Mouse (Mus musculus): Measurements from ENCODE around the gene Elavl1. TPM values are rescaled to one million over a fixed set of nuclear protein-coding genes. Genes with fewer than 3 reads are reported as not detected.

Gene Elavl1
- polyA plus RNA-seq, 1 experiment from 2014 or later = 245 TPM

- no peaks in the 10 kb centered on the region for H3K9me3 ChIP-seq (ENCODE audit: control insufficient read depth, low read length)
- H3K27me3 ChIP-seq (replicated peaks; ENCODE audit: control insufficient read depth, insufficient read depth, low read length) = no peaks in the 10 kb centered on the region
- under 1% methylated on average over 68 of the region's 71 CpGs for WGBS
- peak within 1 kb of the TSS; percentile 94 for H3K4me2 ChIP-seq (ENCODE audit: low read length)
- peaks cover 16% of the 10 kb centered on the region for H3K36me3 ChIP-seq (ENCODE audit: control insufficient read depth, insufficient read depth, low read length)
- peak within 1 kb of the TSS; percentile 90 for H3K4me3 ChIP-seq (ENCODE audit: low read depth, low read length)
- peak within 1 kb of the TSS; percentile 88 for H3K27ac ChIP-seq (ENCODE audit: low read depth)
- peaks cover 20% of the 10 kb centered on the region for H3K4me1 ChIP-seq (replicated peaks; ENCODE audit: control insufficient read depth, insufficient read depth, low read length)
- peak; percentile 93 for ATAC-seq (replicated peaks; ENCODE audit: low FRiP score, low TSS enrichment, low read depth)
- peak; percentile 99 for DNase-seq (ENCODE audit: low spot score)
- peak within 1 kb of the TSS; percentile 53 for H3K9ac ChIP-seq (ENCODE audit: low read length)
Observed at GRCm38 (mm10) chr8:4238434-4239192, 86.6 kb downstream of the Elavl1 start, which contains the start of the genes Map2k7 and Gm49320. Gene Map2k7, plus strand, starts transcription at chr8:4238740. Gene Gm49320, plus strand, starts transcription at chr8:4238865.

- ATAC-seq (replicated peaks; ENCODE audit: low FRiP score, low TSS enrichment, low read depth) (peak; percentile 8; the same call in 1 of the 2 replicates), DNase-seq (ENCODE audit: low spot score) (no peak)
- WGBS = 21% methylated on average over 15 of the region's 15 CpGs
- peak overlapping the region; percentile 53 for H3K9ac ChIP-seq (ENCODE audit: low read length)
- peaks cover 10% of the 10 kb centered on the region for H3K36me3 ChIP-seq (ENCODE audit: control insufficient read depth, insufficient read depth, low read length)
- no peaks in the 10 kb centered on the region for H3K27me3 ChIP-seq (replicated peaks; ENCODE audit: control insufficient read depth, insufficient read depth, low read length)
- peak overlapping the region; percentile 88 for H3K27ac ChIP-seq (ENCODE audit: low read depth)
- no peaks in the 10 kb centered on the region for H3K9me3 ChIP-seq (ENCODE audit: control insufficient read depth, low read length)
- peak overlapping the region; percentile 54 for H3K4me2 ChIP-seq (ENCODE audit: low read length)
- peak overlapping the region; percentile 90 for H3K4me3 ChIP-seq (ENCODE audit: low read depth, low read length)
- peaks cover 20% of the 10 kb centered on the region for H3K4me1 ChIP-seq (replicated peaks; ENCODE audit: control insufficient read depth, insufficient read depth, low read length)
Observed at GRCm38 (mm10) chr8:4237814-4238433, 87.3 kb downstream of the Elavl1 start.

Other genes starting within 250 kb of the Elavl1 start
- gene Cd209f, start 219.6 kb downstream of the Elavl1 start, polyA plus RNA-seq (2014; fragmentation: Nextera tagmentation; extraction: Ambion mirVana) = not detected in 2 replicates
- not detected in 2 replicates for gene Cd209g, start 191.3 kb downstream of the Elavl1 start, polyA plus RNA-seq (2014; fragmentation: Nextera tagmentation; extraction: Ambion mirVana)
- 20.2 and 21.2 TPM in 2 replicates for gene Evi5l, start 158.8 kb downstream of the Elavl1 start, polyA plus RNA-seq (2014; fragmentation: Nextera tagmentation; extraction: Ambion mirVana)
- 5.4 and 6.6 TPM in 2 replicates for gene Prr36, start 108.0 kb downstream of the Elavl1 start, polyA plus RNA-seq (2014; fragmentation: Nextera tagmentation; extraction: Ambion mirVana)
- gene Lrrc8e, start 98.6 kb downstream of the Elavl1 start, polyA plus RNA-seq (2014; fragmentation: Nextera tagmentation; extraction: Ambion mirVana) = 0.81 and 1.3 TPM in 2 replicates
- gene Map2k7, start 86.7 kb downstream of the Elavl1 start, polyA plus RNA-seq (2014; fragmentation: Nextera tagmentation; extraction: Ambion mirVana) = 17.9 and 19.1 TPM in 2 replicates
- 1.4 and 1.7 TPM in 2 replicates for gene Gm49320, start 86.5 kb downstream of the Elavl1 start, polyA plus RNA-seq (2014; fragmentation: Nextera tagmentation; extraction: Ambion mirVana)
- 3.3 and 4.0 TPM in 2 replicates for gene Tgfbr3l, start 77.2 kb downstream of the Elavl1 start, polyA plus RNA-seq (2014; fragmentation: Nextera tagmentation; extraction: Ambion mirVana)
- 52.7 and 57.1 TPM in 2 replicates for gene Snapc2, start 72.3 kb downstream of the Elavl1 start, polyA plus RNA-seq (2014; fragmentation: Nextera tagmentation; extraction: Ambion mirVana)
- gene Ctxn1, start 66.1 kb downstream of the Elavl1 start, polyA plus RNA-seq (2014; fragmentation: Nextera tagmentation; extraction: Ambion mirVana) = 78.8 and 79.2 TPM in 2 replicates
- gene Timm44, start 49.5 kb downstream of the Elavl1 start, polyA plus RNA-seq (2014; fragmentation: Nextera tagmentation; extraction: Ambion mirVana) = 89.8 and 92.7 TPM in 2 replicates
- 20.1 and 24.9 TPM in 2 replicates for gene Ccl25, start 203 bp downstream of the Elavl1 start, polyA plus RNA-seq (2014; fragmentation: Nextera tagmentation; extraction: Ambion mirVana)
- gene Cers4, start 167.6 kb upstream of the Elavl1 start, polyA plus RNA-seq (2014; fragmentation: Nextera tagmentation; extraction: Ambion mirVana) = 25.0 and 27.3 TPM in 2 replicates

All from intestine, embryonic 14.5 days (tissue).